Comparison of ENCODE assay signal across 8 mouse cellular contexts in the genomic region with DNA sequence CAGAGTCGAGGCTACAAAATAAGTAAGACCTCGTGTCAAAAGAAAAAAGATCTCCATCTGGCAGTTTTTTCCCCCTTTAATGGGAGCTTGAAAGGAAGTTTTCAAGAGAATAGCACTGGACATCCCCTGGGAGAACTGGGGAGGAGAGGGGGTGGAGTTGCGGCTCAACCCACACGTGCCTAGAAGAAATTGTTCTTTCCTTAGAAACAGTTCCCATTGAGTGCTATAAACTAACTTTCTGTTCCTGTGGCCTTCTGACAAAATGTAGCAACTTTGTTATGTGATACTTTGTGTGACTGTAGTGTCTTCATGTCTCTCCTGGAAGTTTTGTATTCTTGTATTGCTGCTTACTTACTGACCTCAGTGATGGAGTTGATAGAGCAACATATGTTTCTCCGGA. TPM values are rescaled to one million over a fixed set of nuclear protein-coding genes. Genes with fewer than 3 reads are reported as not detected.
DNase-seq lines count a peak whose midpoint lies in the region; ATAC-seq and TF ChIP-seq lines count a peak whose summit lies in the region.

No protein-coding gene starts in this region.

- TF ChIP-seq EP300 in liver, embryonic 14.5 days (IDR thresholded peaks at IDR 0.05; ENCODE audit: low read depth): no peak

- H3K9ac ChIP-seq in forebrain, embryonic 13.5 days: peak overlapping the region; percentile 87
- peak overlapping the region; percentile 75 for H3K9ac ChIP-seq in liver, embryonic 14.5 days (replicated peaks)

- peak overlapping the region; percentile 57 for H3K4me2 ChIP-seq in forebrain, embryonic 13.5 days
- H3K4me2 ChIP-seq in liver, embryonic 14.5 days (ENCODE audit: low read depth): peak overlapping the region; percentile 94

- no peak for ATAC-seq in forebrain, embryonic 13.5 days
- ATAC-seq in liver, embryonic 14.5 days (ENCODE audit: insufficient read depth): no peak

- H3K27me3 ChIP-seq in forebrain, embryonic 13.5 days: no peaks in the 10 kb centered on the region
- H3K27me3 ChIP-seq in liver, embryonic 14.5 days (ENCODE audit: control insufficient read depth, insufficient read depth, low read length): no peaks in the 10 kb centered on the region

- no peaks in the 10 kb centered on the region for H3K9me3 ChIP-seq in forebrain, embryonic 13.5 days (replicated peaks)
- no peaks in the 10 kb centered on the region for H3K9me3 ChIP-seq in liver, embryonic 14.5 days (ENCODE audit: control insufficient read depth, low read length)

- WGBS in forebrain, embryonic 13.5 days: 30% methylated on average over 5 of the region's 5 CpGs
- WGBS in liver, embryonic 14.5 days (ENCODE audit: insufficient replicate concordance): 17% methylated on average over 5 of the region's 5 CpGs

- intact Hi-C loops in left cerebral cortex, postnatal 25 days (cut with DNase I): loop anchor here (5.0 kb wide), 1 partner anchor 53 kb away; a partner anchor contains a TSS

- peak overlapping the region; percentile 87 for H3K4me3 ChIP-seq in forebrain, embryonic 13.5 days
- peak overlapping the region; percentile 73 to 90; a peak in 3 of 4 replicates for H3K4me3 ChIP-seq in liver, embryonic 14.5 days (ENCODE audit: insufficient read depth in 1 of 2, low read depth in 2 of 2, low read length in 2 of 2)

- peaks cover 27% of the 10 kb centered on the region for H3K36me3 ChIP-seq in forebrain, embryonic 13.5 days (ENCODE audit: poor library complexity, severe bottlenecking)
- H3K36me3 ChIP-seq in liver, embryonic 14.5 days (replicated peaks; ENCODE audit: control insufficient read depth, insufficient read depth, low read depth): peaks cover 6% of the 10 kb centered on the region

- H3K4me1 ChIP-seq in forebrain, embryonic 13.5 days: peaks cover 24% of the 10 kb centered on the region
- peaks cover 10 to 19% of the 10 kb centered on the region in 2 experiments for H3K4me1 ChIP-seq in liver, embryonic 14.5 days (replicated peaks; ENCODE audit: control insufficient read depth in 2 of 2, insufficient read depth in 2 of 2, low read length in 1 of 2)

- no peak for TF ChIP-seq CTCF in liver, embryonic 14.5 days (IDR thresholded peaks at IDR 0.05; ENCODE audit: low read depth)

- no peak overlapping the region for H3K27ac ChIP-seq in forebrain, embryonic 13.5 days
- H3K27ac ChIP-seq in liver, embryonic 14.5 days: no peak overlapping the region

- DNase-seq in cerebellum, adult 9-10 months: peak; percentile 25
- no peak for DNase-seq in cerebellum, postnatal 25 days
- peak; percentile 36 for DNase-seq in 416B (ENCODE audit: low read depth)
- no peak for DNase-seq in liver, embryonic 14.5 days (ENCODE audit: low read depth in 3 of 3, low spot score in 3 of 3)
- no peak for DNase-seq in urinary bladder, postnatal 25 days (ENCODE audit: low spot score)
- no peak for DNase-seq in layer of hippocampus, postnatal 10 days (ENCODE audit: low spot score in 2 of 2)
- no peak for DNase-seq in left cerebral cortex, postnatal 25 days (ENCODE audit: low spot score in 2 of 2)

RNA-seq across cellular contexts. Expression of a gene that starts 1.2 kb away (rescaled TPM):
- polyA plus RNA-seq in forebrain, embryonic 13.5 days (2015; fragmentation: Nextera tagmentation; extraction: Ambion mirVana): 43.3 and 45.8 TPM in 2 replicates
- polyA plus RNA-seq in liver, embryonic 14.5 days (2012; rRNA removed): 6.7 and 10.0 TPM in 2 replicates
- 8.0 and 8.7 TPM in 2 replicates for polyA plus RNA-seq in liver, embryonic 14.5 days (2014; fragmentation: Nextera tagmentation; extraction: Ambion mirVana)
- 10 to 100 TPM; 59.2 to 60.1 TPM for total RNA-seq in layer of hippocampus, postnatal 10 days (2021)
- total RNA-seq in left cerebral cortex, postnatal 25 days (2021): 10 to 100 TPM; 43.6 to 46.2 TPM

RNA-seq across cellular contexts. Expression of a gene that starts 1.3 kb away (rescaled TPM):
- polyA plus RNA-seq in forebrain, embryonic 13.5 days (2015; fragmentation: Nextera tagmentation; extraction: Ambion mirVana): 31.3 and 32.1 TPM in 2 replicates
- 4.8 and 6.1 TPM in 2 replicates for polyA plus RNA-seq in liver, embryonic 14.5 days (2012; rRNA removed)
- polyA plus RNA-seq in liver, embryonic 14.5 days (2014; fragmentation: Nextera tagmentation; extraction: Ambion mirVana): 11.8 and 13.2 TPM in 2 replicates
- total RNA-seq in layer of hippocampus, postnatal 10 days (2021): 10 to 100 TPM; 22.3 to 22.6 TPM
- 10 to 100 TPM; 17.6 to 18.2 TPM for total RNA-seq in left cerebral cortex, postnatal 25 days (2021)

RNA-seq across cellular contexts. Expression of a gene that starts 15.6 kb away (rescaled TPM):
- not detected in 2 replicates for polyA plus RNA-seq in forebrain, embryonic 13.5 days (2015; fragmentation: Nextera tagmentation; extraction: Ambion mirVana)
- polyA plus RNA-seq in liver, embryonic 14.5 days (2012; rRNA removed): not detected in 2 replicates
- not detected in 2 replicates for polyA plus RNA-seq in liver, embryonic 14.5 days (2014; fragmentation: Nextera tagmentation; extraction: Ambion mirVana)
- total RNA-seq in layer of hippocampus, postnatal 10 days (2021): not detected
- total RNA-seq in left cerebral cortex, postnatal 25 days (2021): not detected

RNA-seq across cellular contexts. Expression of a gene that starts 52.7 kb away (rescaled TPM):
- polyA plus RNA-seq in forebrain, embryonic 13.5 days (2015; fragmentation: Nextera tagmentation; extraction: Ambion mirVana): 669 and 719 TPM in 2 replicates
- polyA plus RNA-seq in liver, embryonic 14.5 days (2012; rRNA removed): 184 and 339 TPM in 2 replicates
- polyA plus RNA-seq in liver, embryonic 14.5 days (2014; fragmentation: Nextera tagmentation; extraction: Ambion mirVana): 398 and 401 TPM in 2 replicates
- total RNA-seq in layer of hippocampus, postnatal 10 days (2021): 100 to 1,000 TPM; 240 to 268 TPM
- 100 to 1,000 TPM; 173 TPM for total RNA-seq in left cerebral cortex, postnatal 25 days (2021)

RNA-seq across cellular contexts. Expression of a gene that starts 57.9 kb away (rescaled TPM):
- polyA plus RNA-seq in forebrain, embryonic 13.5 days (2015; fragmentation: Nextera tagmentation; extraction: Ambion mirVana): 7.0 TPM in 2 replicates
- 0.11 and 0.34 TPM in 2 replicates for polyA plus RNA-seq in liver, embryonic 14.5 days (2012; rRNA removed)
- 0.42 and 0.52 TPM in 2 replicates for polyA plus RNA-seq in liver, embryonic 14.5 days (2014; fragmentation: Nextera tagmentation; extraction: Ambion mirVana)
- total RNA-seq in layer of hippocampus, postnatal 10 days (2021): 10 to 100 TPM; 76.3 to 80.5 TPM
- total RNA-seq in left cerebral cortex, postnatal 25 days (2021): 10 to 100 TPM; 37.3 to 45.1 TPM

Comparison
In these comparisons a context has a peak if more than half of its experiments do, and no peak if none do; other contexts are left out.
1. DNase-seq: peak in cerebellum, adult 9-10 months (single experiment) and 416B (single experiment); none in cerebellum, postnatal 25 days (0 of 2), liver, embryonic 14.5 days (0 of 3), urinary bladder, postnatal 25 days (single experiment), layer of hippocampus, postnatal 10 days (0 of 2) and left cerebral cortex, postnatal 25 days (0 of 2).